Mouse (Mus musculus): ENCODE results near the gene Exoc8. TPM values are rescaled to one million over a fixed set of nuclear protein-coding genes. Genes with fewer than 3 reads are reported as not detected.

The Exoc8 gene
- total and polyA plus RNA-seq, 3 experiments = 9.5 to 16.9 TPM; not detected in 1

GRCm38 (mm10) chr8:124888385-124888784, 9.1 kb downstream of the Exoc8 start:
- Histone ChIP-seq H3K9me3 (replicated peaks; ENCODE audit: insufficient read depth, low read length) (no peaks in the 10 kb centered on the region), H3K79me2 (ENCODE audit: control insufficient read depth, insufficient read depth, low read length, poor library complexity) (peaks cover 3% of the 10 kb centered on the region), H3K27ac (ENCODE audit: control insufficient read depth, low read depth, low read length) (no peak overlapping the region), H3K36me3 (ENCODE audit: control insufficient read depth in 1 of 2, insufficient read depth in 2 of 2, low read length in 2 of 2) (peaks cover 0 to 17% of the 10 kb centered on the region in 2 experiments; a peak in 3 of 4 replicates), H3K4me1 (ENCODE audit: control insufficient read depth in 1 of 2, insufficient read depth in 2 of 2, low read length in 2 of 2) (no peaks in the 10 kb centered on the region), H3K4me3 (ENCODE audit: control insufficient read depth in 1 of 2, insufficient read depth in 1 of 2, low read depth in 2 of 2, low read length in 2 of 2) (no peak overlapping the region), H3K9ac (ENCODE audit: control insufficient read depth, low read depth, low read length, poor library complexity, severe bottlenecking) (no peak overlapping the region), H3K27me3 (ENCODE audit: control insufficient read depth in 1 of 2, insufficient read depth in 2 of 2, low read length in 2 of 2) (no peaks in the 10 kb centered on the region)
- TF ChIP-seq RAD21 (IDR thresholded peaks at IDR 0.05; ENCODE audit: low read depth, low read length) (peak; percentile 32), SMC3 (IDR thresholded peaks at IDR 0.05; ENCODE audit: low read depth, low read length) (peak; percentile 37), NRF1 (IDR thresholded peaks at IDR 0.05; ENCODE audit: insufficient read depth, low read depth, low read length, poor library complexity, severe bottlenecking) (no peak), HCFC1 (IDR thresholded peaks at IDR 0.05; ENCODE audit: low read depth, low read length) (no peak), CTCF (IDR thresholded peaks at IDR 0.05 in 2 of 3, conservative IDR thresholded peaks at IDR 0.05 in 1 of 3; ENCODE audit: control insufficient read depth in 1 of 3, insufficient read depth in 1 of 3, low read depth in 2 of 3, low read length in 3 of 3, poor library complexity in 1 of 3, severe bottlenecking in 1 of 3) (peak; percentile 21 to 50 (median 28); a peak in 5 of 6 replicates), E2F4 (IDR thresholded peaks at IDR 0.05; ENCODE audit: borderline replicate concordance, low read depth, low read length) (no peak), MYC (IDR thresholded peaks at IDR 0.05; ENCODE audit: low read depth, low read length) (no peak), ZC3H11A (IDR thresholded peaks at IDR 0.05; ENCODE audit: low read depth, low read length) (no peak)
- DNase-seq (ENCODE audit: low read depth, low spot score) = peak; percentile 41

GRCm38 (mm10) chr8:124878946-124879526, 18.5 kb downstream of the Exoc8 start:
- H3K4me3 ChIP-seq (ENCODE audit: control insufficient read depth in 1 of 2, insufficient read depth in 1 of 2, low read depth in 2 of 2, low read length in 2 of 2) = no peak overlapping the region
- peaks cover 8 to 17% of the 10 kb centered on the region in 2 experiments for H3K4me1 ChIP-seq (ENCODE audit: control insufficient read depth in 1 of 2, insufficient read depth in 2 of 2, low read length in 2 of 2)
- no peaks in the 10 kb centered on the region for H3K27me3 ChIP-seq (ENCODE audit: control insufficient read depth in 1 of 2, insufficient read depth in 2 of 2, low read length in 2 of 2)
- DNase-seq (ENCODE audit: low read depth, low spot score) = peak; percentile 93
- peaks cover 18 to 26% of the 10 kb centered on the region in 2 experiments for H3K36me3 ChIP-seq (ENCODE audit: control insufficient read depth in 1 of 2, insufficient read depth in 2 of 2, low read length in 2 of 2)
- no peaks in the 10 kb centered on the region; the same call in 1 of the 2 replicates for H3K79me2 ChIP-seq (ENCODE audit: control insufficient read depth, insufficient read depth, low read length, poor library complexity)
- peak overlapping the region; percentile 66 for H3K27ac ChIP-seq (ENCODE audit: control insufficient read depth, low read depth, low read length)
- no peaks in the 10 kb centered on the region for H3K9me3 ChIP-seq (replicated peaks; ENCODE audit: insufficient read depth, low read length)
- H3K9ac ChIP-seq (ENCODE audit: control insufficient read depth, low read depth, low read length, poor library complexity, severe bottlenecking) = peak overlapping the region; percentile 9; the same call in 1 of the 2 replicates
- no peak for TF ChIP-seq NELFE (IDR thresholded peaks at IDR 0.05; ENCODE audit: low read depth, low read length)
- peak; percentile 87 for TF ChIP-seq ETS1 (IDR thresholded peaks at IDR 0.05; ENCODE audit: low read depth, low read length)
- TF ChIP-seq TCF12 (IDR thresholded peaks at IDR 0.05; ENCODE audit: low read depth, low read length) = peak; percentile 80
- peak; percentile 68 for TF ChIP-seq MXI1 (IDR thresholded peaks at IDR 0.05; ENCODE audit: low read depth, low read length)
- peak; percentile 85 for TF ChIP-seq RCOR1 (IDR thresholded peaks at IDR 0.05; ENCODE audit: low read depth, low read length)
- TF ChIP-seq CHD1 (IDR thresholded peaks at IDR 0.05; ENCODE audit: low read depth, low read length) = no peak
- TF ChIP-seq KAT2A (conservative IDR thresholded peaks at IDR 0.05; ENCODE audit: low read depth, low read length) = no peak
- TF ChIP-seq SMC3 (IDR thresholded peaks at IDR 0.05; ENCODE audit: low read depth, low read length) = no peak
- peak; percentile 65 for TF ChIP-seq TAL1 (IDR thresholded peaks at IDR 0.05; ENCODE audit: low read length)
- TF ChIP-seq ZNF384 (IDR thresholded peaks at IDR 0.05; ENCODE audit: low read depth, low read length) = no peak
- no peak for TF ChIP-seq USF1 (IDR thresholded peaks at IDR 0.05; ENCODE audit: low read depth, low read length)
- TF ChIP-seq MYB (IDR thresholded peaks at IDR 0.05; ENCODE audit: low read depth, low read length) = no peak
- TF ChIP-seq MAZ (IDR thresholded peaks at IDR 0.05; ENCODE audit: low read depth, low read length) = no peak
- no peak for TF ChIP-seq POLR2AphosphoS5 (IDR thresholded peaks at IDR 0.05; ENCODE audit: borderline replicate concordance, low read depth, low read length)
- no peak for TF ChIP-seq UBTF (IDR thresholded peaks at IDR 0.05; ENCODE audit: borderline replicate concordance, insufficient read depth, low read depth, low read length)
- no peak for TF ChIP-seq POLR2A (IDR thresholded peaks at IDR 0.05; ENCODE audit: control insufficient read depth in 1 of 2, insufficient read depth in 1 of 2, low read depth in 1 of 2, low read length in 2 of 2, poor library complexity in 1 of 2)
- TF ChIP-seq TBP (IDR thresholded peaks at IDR 0.05; ENCODE audit: low read depth, low read length) = no peak
- TF ChIP-seq BHLHE40 (IDR thresholded peaks at IDR 0.05; ENCODE audit: borderline replicate concordance, low read depth, low read length) = no peak
- peak; percentile 90 for TF ChIP-seq GATA1 (IDR thresholded peaks at IDR 0.05; ENCODE audit: low read depth, low read length)
- no peak for TF ChIP-seq JUND (IDR thresholded peaks at IDR 0.05; ENCODE audit: low read depth, low read length)
- TF ChIP-seq NRF1 (IDR thresholded peaks at IDR 0.05; ENCODE audit: insufficient read depth, low read depth, low read length, poor library complexity, severe bottlenecking) = no peak
- TF ChIP-seq MYC (IDR thresholded peaks at IDR 0.05; ENCODE audit: low read depth, low read length) = peak; percentile 77
- no peak for TF ChIP-seq ELF1 (IDR thresholded peaks at IDR 0.05; ENCODE audit: low read depth, low read length)
- peak; percentile 78 to 79 for TF ChIP-seq EP300 (IDR thresholded peaks at IDR 0.05; ENCODE audit: low read depth in 1 of 2, low read length in 2 of 2)
- no peak for TF ChIP-seq CTCF (IDR thresholded peaks at IDR 0.05 in 2 of 3, conservative IDR thresholded peaks at IDR 0.05 in 1 of 3; ENCODE audit: control insufficient read depth in 1 of 3, insufficient read depth in 1 of 3, low read depth in 2 of 3, low read length in 3 of 3, poor library complexity in 1 of 3, severe bottlenecking in 1 of 3)
- no peak for TF ChIP-seq CHD2 (IDR thresholded peaks at IDR 0.05; ENCODE audit: low read length)
- no peak for TF ChIP-seq RAD21 (IDR thresholded peaks at IDR 0.05; ENCODE audit: low read depth, low read length)

Data from MEL (cell line).